Mouse (Mus musculus) cerebellum, adult 11 months (tissue): ENCODE data around the gene Cep128.
"Not testable (repeated sequence)": the region's sequence is repeated elsewhere in the genome, so short reads cannot be mapped to it uniquely, and the experiment has no call there.

Source experiments
- DNase-seq: peaks from one replicate; pipeline ENCODE4 v3.0.0; 2022

Gene Cep128

DNA sequence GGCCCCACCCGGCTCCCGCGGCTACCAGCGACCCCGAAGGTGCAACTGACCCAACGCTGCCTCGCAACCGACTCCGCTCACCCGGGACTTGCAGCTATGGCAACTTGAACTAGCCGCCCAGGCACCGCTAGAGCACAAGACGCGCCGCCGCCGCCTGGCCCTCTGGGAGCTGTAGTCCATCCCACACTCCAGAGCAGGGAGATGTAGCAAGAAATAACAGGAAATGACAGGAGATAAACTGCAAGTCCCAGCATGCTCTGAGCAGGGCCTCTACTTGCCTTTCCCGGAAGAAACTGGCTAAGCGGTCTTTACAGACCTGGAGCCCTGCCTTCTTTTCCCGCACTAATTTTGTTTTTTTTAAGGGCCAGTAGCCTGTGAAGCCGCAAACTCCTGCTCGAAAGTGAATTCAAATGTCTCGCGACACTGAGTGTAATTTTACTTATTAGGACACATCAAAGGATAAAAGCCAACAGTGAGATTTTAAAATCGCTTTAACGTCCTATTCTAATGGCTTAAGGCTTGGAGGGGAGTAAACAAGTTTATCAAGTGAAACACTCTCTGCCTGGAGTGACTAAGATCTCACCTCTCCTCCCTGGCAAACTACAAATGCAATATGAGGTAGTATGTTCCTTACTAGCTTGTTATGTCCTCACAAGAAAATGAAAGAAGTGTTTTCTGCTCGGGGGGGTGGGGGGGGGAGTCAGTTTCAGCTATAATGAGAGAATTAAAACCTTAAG is at the start of gene Cep128, which contains the start of gene Tshr:
TSS of gene Cep128 (minus strand) at position 129 of the 737 bp plus-strand sequence.
TSS of gene Tshr (plus strand) at position 283 of the 737 bp plus-strand sequence.
- peak; percentile 86 for DNase-seq

DNA sequence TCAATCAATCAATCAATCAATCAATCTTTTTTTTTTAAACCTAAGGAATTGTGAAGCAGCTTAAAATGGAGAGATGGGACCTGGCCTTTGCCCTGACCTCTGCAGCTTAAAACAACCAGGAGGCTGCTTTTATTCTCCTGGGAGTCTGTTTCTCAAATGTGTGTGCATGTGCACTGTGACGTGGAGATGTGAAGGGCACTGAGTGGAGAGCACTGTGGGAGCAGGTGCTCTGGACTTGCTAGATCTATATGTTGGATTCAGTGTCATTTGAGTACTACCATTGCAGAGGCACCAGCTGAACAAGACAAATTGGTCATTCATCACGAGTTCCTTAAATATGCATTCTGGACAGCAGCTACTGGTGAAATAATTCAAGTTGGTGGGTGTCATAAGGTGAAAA is 42.9 kb upstream of the Cep128 start:
- DNase-seq = no peak

DNA sequence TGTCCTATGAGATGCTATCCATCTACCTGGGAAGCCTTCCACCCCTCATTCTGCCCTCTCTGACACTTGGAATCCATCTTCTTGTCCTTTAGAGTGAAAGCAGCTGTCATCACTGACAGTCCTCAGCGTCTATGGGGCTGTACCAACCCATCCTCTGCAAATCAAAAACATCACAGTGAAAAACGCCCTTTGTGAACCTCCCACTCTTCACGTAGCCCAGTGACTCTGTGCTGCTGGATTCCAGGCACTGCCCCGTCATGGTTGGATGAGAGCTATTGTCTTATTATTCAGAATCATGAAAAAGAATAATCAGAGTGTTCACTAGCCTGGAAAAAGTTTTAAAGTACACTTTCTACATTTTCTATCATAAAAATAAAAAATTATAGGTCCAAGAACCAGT is 42.3 kb upstream of the Cep128 start:
- DNase-seq = no peak

DNA sequence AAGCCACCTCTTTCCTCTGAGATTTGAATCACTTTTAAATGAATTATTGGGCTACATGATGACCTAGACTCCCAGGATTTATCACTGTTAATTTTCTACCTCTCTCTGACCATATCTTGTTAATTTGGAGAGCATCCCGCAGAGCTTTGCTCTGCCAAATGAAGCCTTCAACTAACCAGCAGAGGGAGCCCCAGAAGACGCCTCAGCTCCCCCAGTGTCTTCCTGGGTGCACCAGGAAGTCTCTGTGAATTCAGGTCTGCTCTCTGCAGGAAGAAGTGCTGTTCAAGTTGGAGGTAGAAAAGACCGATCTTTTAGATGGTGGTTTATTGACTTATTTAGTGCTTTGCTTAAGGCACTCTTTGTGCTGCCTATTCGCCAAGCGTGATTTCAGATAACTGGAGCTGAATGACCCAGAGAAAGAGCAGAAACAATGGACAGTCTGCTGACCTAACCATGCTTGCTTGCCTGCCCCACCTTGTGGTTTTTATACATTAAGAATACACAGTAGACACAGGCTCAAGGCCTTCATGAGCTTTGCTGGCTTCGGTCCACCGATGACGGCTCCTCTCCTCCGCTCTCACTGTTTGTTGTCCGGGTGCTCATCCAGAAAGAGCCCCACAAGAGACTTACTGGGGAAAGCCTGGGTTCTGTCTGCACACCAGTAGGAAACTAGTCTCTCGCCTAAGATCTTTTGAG is 39.1 kb upstream of the Cep128 start:
- no peak for DNase-seq

DNA sequence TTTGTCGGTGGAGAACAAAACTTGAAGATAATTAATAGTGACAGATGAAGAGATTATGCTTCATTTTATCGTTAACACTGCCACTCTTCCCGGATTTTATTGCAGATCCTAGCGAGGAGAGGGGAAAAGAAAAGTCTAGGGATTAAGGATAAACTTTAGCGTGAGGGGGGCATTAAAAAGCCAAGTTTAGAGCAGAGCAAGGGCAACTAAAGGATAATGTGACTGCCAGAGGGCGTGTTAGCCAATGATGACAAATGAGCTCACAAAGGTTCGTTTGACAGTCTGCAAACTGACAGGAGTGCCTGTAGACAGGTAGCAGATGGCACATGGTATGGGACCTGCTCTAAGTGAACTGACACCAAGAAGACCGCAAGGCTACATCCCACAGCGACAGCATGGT is 37.1 kb upstream of the Cep128 start:
- no peak for DNase-seq

DNA sequence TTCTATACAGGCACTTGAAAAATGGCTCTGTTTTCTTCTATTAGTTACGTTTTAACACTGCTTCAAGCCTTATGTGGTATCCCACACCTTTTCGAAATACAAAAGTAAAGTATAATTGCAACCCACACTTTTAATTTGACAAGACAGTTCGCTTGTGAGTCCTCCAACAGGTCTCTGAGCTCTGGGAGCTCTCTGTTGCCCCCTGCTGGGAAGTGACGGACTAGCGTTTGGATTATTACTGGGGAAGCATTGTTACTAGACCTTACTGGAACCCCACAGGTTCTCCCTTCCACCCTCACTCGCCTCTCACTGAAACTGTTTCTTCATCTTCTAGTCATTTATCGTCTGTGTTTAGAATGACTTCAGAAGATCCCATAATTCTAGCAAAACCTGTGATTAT is 34.6 kb upstream of the Cep128 start:
- DNase-seq = peak; percentile 17

DNA sequence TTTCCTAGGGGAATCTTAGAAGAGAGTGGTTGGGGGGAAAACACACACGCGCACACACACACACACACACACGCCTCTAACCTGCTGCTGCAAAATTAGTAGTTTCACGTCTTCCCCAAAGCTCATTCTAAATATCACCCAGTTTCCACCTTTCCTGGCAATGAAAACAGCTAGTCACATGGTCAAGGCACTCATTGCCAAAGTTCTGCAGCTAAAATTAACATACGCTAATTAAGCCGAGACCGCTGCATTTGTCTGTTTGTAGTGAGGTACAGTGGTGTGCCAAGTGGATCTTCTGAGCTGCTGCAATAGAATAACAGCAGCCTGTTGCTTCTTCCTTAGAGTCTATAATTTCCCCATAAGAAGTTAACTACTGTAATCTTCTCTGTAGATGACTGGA is 32.6 kb upstream of the Cep128 start:
- DNase-seq = no peak

DNA sequence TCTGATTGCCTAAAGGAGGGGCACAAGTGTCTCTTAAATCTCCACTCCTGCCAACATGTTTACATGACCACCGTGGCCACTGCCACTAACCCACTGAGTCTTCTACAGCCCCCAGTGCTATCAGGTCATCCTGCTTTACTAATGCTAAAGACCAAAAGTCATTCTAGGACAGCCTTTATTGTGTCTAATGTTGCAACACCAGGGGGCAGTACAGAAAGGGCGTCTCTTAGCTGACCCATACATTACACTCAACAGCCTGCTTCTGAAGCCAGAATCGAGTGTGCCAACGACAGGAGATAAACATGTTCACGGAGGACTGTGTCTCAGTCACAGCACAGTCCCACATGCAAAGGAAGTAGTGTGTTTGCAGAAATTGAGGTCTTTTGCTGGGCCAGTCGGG is 30.9 kb upstream of the Cep128 start:
- DNase-seq = no peak

DNA sequence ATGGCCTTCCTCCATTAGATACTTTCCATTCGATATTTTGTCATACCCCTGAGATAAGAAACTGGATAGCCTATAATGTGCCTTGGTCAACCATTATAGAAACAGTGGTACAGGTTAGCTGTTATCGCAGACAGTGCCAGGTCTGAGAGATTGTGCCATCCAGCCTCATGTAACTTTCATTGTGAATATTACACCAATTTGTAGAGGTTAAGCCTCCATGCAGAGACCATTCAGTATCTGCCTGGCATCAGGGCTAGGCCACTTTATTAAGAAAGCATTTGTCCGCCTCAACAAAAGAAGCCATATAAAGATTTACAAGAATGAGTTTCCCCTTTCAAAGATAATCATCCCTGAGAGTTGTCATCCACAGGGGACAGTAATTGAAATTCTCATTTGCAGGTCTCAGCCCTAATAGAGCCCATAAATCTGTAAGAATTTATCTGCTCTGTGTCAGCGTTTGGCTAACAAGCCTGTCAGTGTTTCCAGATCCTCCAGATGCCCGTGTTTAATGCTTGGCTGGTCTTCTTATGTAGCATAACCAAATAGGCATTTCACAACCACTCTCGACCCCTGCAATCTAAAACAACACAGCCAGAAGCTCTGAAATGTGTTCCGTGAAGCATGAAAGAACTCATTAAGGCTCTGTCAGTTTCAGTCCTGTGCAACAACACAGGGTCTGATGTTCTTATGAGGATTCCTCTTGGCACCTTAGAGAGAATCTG is 28.4 kb upstream of the Cep128 start:
- DNase-seq = no peak

DNA sequence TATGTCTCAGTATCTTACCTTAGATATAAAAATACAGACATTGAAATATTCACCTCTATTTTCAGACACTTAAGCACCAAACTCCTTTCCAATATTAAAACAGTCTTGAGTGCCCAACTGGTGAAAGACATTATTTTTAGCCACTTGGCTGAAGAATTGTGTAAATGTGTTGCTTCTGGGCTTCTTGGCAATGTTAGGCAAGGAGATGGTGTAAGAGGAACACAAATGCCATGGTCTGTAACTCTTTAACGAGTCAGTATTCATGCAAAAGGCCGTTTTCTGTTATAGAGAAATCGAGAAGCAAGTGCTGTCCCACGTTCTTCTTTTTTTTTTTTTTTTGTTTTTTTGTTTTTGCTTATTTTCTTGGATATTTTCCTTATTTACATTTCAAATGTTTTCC is 26.1 kb upstream of the Cep128 start:
- no peak for DNase-seq

DNA sequence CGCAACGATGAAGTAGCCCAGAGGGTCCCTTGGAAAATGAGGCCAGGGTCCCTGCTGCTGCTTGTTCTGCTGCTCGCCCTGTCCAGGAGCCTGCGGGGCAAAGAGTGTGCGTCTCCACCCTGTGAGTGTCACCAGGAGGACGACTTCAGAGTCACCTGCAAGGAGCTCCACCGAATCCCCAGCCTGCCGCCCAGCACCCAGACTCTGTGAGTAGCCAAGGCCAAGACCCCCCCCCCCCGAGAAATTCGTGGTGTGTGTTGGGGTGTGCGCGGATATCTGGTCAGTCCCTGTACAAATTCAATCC is 16.8 kb upstream of the Cep128 start:
- no peak for DNase-seq

DNA sequence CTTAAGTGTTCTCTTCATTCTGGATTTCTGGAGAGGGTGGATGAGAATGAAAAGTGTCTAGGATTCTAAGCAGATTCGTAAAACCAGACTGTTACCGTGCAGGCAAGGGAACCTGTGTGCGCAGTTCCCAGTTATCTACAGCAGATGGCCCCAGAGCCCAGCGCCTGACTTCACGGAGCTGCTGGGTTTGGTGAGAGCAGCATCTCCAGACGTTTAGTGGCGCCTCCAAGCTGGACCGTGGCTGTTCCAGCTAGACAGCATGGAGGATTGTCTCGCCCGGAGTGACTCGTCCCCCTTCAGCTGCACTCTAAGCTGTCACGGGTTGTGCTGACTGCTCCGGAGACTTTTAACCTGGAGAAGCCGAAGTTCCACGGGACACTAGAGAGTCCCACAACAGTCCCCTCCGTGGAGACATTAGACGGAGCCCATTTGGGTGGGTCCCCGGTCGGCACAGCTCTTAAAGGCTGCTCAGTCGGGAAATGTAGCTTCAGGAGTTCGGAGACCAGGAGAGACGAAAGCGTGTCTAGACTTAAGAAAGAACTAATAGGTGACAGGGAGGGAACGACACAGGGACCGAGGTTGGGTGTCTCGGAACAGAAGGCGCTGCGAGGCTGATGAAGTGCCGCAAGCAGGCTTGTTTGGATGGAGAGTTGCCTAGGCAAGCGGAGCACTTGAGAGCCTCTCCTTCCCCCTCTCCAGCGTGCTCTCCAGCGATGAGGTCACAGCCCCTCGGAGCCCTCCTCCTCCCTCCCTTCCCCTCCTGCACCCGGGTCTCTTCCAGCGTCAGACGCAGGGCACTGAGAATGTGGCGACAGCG is 16.2 kb upstream of the Cep128 start:
- DNase-seq = peak; percentile 40

DNA sequence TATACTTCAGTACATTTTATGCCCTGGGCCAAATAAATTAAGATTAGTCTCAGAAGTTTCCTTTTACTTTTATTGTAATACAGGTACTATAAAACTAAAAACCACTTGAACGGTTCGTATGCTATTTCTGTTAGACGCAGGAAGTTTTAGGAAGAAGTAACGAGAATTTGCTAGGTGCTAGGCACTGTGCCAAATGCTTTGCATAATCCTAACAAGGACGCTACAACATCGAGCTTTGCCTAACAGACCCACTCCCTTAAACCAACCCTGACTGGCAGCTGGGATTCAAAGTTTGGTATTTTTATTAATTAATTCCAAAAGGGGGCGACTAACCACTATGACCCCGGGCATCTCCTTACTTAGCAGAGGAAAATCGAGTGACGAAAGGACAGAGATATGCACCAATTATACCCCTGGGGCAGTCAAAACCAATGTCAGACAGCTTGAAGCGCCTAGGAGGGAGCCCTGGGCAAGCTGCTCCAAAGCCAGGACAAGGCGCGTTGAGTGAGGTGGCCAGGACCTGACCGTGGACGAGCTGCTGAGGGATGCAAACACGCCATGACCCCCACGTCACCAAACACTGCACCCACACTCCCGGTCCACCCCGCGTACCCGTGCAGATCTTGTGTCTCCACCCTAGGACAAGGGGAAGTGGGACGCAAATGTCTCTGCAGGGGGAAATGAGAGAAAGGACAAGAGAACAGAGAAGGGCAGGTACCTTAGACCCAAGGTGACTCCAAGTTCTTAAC is 519 bp downstream of the Cep128 start:
- no peak for DNase-seq

DNA sequence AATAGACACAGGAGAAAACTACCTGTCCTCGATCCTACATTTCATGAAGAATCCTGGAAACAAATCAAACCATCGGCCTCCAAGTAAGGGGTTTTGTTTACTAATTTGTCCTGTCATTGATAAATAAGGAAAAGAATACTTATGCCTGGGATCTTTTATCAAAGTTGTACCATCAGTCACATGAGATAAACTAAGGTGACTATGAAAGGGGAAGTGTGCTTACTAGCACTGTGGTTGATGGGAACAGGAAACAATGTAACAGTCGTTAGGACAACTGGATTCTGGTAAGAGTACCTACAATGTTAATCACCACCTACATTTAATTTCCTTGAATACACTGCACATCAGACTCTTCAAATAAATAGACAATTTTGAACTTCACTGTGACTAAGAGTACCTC is 15.0 kb downstream of the Cep128 start:
- DNase-seq = no peak

DNA sequence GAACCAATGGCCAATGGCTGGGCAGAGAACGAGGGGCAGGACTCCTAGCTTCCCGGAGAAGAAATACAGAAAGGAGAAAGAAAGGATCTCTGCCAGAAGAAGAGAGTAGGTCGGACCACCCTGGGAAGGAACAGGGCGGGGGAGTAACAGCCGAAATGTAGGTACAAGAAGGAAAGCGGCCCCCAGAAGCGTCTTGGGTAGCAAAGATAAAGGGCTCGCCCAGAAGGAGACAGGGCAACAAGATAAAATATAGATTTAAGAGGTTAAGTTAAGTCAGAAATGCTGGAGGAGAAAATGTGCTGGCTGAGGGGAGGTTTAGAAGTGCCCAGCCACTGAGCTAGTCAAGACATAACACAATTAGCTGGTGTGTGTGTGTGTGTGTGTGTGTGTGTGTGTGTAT is 30.4 kb downstream of the Cep128 start:
- no peak for DNase-seq

DNA sequence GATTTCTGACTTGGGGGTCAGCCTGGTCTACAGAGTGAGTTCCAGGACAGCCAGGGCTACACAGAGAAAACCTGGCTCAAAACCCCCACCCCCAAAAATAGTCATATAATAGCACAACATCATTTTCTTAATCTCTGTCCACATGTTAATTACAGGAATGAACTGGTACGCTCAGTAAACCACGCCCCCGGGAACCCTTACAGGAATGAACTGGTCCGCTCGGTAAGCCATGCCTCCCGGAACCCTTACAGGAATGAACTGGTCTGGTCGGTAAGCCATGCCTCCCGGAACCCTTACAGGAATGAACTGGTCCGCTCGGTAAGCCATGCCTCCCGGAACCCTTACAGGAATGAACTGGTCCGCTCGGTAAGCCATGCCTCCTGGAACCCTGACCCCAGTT is 45.6 kb downstream of the Cep128 start:
- not testable (repeated sequence) for DNase-seq

DNA sequence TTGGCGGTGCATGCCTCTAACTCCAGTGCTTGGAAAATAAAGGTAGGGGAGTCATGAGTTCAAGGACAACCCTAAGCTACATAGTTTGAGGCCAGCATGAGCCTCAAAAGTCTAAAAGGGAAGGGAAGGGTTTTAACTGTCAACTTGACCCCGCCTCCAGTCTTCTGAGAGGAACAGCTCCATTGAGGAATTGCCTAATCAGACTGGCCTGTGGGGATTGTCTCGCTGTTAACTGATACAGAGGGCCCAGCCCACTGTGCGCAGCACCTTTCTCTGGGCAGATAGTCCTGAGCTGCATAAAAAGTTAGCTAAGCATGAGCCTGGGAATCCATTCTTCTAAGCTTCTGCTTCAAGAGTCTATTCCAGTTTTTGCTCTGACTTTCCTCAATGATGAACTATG is 56.7 kb downstream of the Cep128 start:
- no peak for DNase-seq

DNA sequence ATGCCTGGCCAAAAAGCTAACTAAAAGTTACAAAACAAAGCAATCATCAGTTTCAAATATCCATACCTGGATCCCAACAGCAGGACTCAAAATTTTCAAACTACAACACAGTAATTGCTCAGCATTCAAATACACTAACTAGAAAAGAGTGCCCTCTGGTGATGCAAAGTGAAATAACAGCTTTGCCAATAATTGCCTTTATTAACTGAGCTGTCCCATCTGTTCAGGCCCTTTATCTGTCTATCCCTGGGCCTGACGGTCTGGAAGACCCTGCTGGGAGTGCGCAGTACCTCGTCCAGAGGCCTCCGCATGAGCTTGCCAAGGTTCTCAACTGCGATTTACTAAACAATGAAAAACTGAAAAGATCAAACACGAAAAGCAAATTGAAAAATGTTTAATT is 58.1 kb downstream of the Cep128 start:
- peak; percentile 32 for DNase-seq

DNA sequence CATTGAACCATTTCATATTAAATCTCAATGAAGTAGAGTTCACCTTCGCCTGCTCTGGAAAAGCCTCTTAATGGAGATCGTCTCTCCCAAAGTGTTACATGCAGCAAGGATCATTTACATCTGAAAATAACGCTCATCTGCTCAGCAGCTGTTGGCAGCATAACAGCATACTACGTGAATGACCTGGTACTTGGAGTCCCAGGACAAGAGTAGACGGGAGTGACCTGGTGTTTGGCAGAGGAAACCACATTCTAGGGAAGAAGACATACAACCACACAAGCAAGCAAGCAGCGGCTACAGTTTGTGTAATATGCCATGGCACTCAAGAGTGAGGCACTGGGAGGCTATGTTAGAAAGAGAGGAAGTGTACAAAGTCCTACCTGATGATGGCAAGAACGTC is 69.2 kb downstream of the Cep128 start:
- DNase-seq = no peak

DNA sequence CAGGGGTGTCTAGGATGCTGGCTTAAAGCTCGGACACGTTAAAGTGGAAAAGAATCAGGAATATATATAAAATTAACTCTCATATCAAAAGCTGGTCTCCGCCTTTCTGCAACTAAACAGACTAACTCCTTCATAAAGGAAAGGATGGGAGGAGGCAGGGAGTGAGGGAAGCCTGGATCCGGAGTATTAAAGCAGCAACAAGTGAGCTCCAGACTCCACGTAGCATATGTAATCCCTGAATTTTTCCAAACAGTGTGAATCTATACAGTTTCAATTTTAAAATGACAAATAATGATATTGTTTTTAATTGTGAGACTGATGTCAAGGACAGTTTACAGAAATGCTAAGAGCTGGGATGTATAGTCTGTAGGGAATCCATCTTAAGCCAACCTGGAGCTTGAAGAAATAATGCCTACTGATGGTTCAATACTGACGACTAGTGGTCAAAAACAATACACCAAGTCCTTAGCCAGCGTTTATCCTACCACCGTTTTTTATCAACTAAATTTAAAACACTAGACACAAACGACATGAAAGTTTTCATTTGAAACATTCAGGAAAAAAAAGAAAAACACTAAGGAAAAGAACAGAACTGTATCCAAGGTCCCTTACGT is 70.1 kb downstream of the Cep128 start:
- DNase-seq = peak; percentile 16

DNA sequence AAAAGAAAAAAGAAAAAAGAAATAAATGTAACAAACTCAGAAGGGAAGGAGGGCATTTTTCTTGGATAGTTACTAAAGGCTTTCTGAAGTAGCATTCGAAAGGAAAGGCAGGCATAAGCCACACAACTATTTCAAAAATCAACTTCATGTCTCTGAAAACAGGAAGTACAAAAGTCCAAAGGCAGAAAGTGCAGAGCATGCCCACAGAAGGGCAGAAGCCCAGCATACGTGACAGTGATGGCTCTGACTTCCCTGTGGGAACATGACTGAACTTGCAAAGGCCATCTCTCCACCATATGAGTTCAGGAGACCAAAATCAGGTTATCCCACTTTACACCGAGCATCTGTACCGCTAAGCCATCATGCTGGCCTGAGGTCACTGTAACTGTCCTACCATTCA is 71.6 kb downstream of the Cep128 start:
- DNase-seq = no peak

DNA sequence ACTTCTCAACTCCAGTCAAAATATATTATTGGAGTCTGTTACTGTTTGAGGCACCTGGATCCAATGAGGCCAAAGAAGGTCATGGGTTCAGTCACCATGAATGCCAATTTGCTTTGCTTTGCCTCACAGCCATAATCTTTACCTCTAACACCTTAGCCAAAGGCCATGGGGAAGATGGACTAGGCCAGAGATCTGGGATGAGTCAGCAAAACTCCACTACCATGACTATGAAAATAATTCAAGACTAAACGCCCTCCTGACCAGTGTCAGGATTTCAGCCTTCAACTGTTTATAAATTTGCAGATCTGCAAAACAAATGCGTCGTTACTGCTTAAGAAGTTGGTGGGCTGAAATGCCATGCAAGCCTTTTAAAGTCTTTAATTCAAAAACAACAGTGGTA is 76.5 kb downstream of the Cep128 start:
- DNase-seq = no peak
